Mouse (Mus musculus) retina, adult 2 months (tissue): ENCODE results near the gene Cks1b.
A peak's percentile ranks its signal among the peaks of the same experiment; 100 is the strongest.

Source experiments
- DNase-seq: peaks from one replicate; pipeline ENCODE4 v3.0.0-alpha.2; 2012; ENCODE audit warnings: low read depth, low spot score

Gene Cks1b

DNA sequence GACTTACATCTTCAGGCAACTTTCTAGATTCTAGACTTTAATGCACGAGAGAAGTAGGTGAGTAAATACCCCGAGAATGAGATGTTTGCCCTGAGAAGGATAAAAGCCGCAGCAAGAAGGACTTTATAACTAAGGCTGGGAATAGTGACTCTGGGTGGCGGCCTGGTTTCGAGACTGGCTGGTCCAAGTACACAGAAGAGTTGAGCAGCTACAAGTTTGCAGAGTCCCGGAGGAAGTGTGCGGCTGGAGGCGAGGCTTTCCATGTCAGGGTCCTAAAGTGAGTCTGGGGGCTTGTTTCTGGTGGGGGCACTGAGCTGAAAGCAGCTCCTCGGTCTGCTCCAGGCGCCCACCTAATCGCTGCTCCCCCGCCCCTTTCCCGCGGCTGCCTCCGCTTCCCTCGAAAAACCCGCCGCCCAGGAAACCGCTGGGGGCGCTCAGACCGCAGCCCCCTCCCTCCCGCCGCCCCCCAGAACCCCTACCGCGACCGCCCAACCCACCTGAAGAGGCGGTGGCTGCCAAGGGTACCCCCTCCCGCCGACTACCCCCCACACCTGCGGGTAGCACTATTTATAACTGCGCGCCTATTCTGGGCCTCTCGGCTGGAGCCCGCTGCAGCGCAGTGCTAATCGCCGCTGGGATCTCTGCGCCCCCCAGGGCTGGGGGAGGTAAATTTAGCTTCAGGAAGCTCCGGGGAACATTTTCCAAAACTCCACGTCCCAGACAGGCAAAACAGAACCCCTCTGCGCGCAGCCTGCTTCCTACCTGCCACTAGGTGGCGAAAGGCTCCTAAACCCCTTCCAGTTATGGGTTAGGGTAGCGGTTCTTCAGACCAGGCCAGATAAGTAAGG is 22.2 kb downstream of the Cks1b start:
- DNase-seq: no peak

DNA sequence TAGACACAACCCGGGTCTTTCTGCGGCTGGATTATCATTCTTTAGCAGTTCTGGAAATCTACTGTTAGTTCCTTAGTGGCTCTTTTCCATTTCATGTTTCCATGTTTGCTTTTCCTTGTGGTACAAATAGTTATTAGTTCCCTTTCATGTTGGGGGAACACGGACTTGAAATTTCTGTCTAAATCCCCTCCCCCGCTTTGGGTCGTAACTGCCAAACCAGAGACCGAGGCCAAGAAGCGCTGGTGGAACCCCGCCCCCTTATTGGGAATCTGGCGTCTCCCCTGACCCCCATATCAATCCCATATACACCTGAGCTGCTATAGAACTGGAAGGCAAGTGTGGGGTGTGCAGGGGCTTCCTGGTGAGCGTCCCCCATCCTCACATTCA is 22.8 kb downstream of the Cks1b start:
- DNase-seq: no peak

DNA sequence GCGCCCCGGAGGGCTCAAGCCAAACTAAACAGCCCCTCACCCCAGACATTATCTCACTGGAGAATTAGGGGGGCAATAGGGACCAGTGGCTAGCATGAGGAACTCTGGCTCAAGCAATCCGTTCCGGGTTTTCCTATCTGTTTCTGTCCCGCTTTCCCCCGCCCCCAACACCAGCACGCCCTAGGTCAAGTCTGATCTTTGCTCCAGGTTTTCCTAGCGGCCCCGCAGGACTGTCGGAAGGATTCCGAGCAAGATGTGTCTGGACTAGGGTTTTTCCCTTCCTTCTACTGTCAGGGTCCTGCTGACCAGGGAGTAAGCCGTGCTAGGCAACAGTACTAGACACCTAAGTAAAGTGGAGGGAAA is 23.3 kb downstream of the Cks1b start:
- DNase-seq: peak; percentile 73

DNA sequence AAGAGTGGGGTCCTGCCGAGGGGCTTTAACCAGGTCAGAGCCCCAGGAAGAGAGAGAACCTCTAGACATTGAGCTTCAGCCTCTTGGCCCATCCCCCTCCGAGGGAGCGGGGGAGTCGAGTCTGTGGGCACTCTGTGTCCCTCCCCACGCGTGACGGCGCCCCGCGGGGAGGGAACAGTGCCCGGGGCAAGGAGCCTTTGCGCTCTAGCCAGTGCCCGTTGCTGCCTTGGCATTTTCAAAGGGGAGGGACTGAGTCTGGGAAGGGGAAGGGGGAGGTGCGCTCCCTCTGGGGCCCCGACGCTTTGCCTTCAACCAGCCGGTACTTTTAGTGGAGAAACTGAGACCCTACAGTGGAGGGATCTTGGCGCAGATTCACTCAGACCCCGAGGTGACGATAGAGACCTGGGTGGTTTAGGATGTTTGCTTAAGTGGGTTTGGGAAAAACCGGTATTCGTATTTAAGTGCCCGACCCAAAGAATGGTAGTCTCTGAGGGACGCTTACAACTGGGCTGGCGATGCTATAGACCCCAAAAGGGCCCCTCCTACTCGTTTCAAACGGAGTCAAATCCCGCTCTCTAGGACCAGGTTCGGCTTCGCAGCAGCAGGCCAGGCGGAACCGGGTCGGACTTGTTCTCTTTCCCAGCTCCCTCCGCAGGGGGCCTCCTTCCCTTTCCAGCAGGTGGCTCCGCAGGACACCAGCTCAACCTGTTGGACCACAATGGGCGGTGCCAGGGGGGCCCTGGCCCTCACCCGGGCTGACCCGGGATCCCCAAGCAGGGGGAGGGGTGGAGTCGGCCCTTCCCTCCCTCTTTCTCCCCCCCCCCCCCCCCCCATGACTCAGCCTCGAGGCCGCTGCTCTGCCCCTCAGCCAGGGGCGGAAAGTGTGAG is 23.9 kb downstream of the Cks1b start, which contains the start of gene Zbtb7b:
Zbtb7b (minus strand) TSS at position 771 of the 888 bp plus-strand sequence.
- DNase-seq: peak; percentile 64

DNA sequence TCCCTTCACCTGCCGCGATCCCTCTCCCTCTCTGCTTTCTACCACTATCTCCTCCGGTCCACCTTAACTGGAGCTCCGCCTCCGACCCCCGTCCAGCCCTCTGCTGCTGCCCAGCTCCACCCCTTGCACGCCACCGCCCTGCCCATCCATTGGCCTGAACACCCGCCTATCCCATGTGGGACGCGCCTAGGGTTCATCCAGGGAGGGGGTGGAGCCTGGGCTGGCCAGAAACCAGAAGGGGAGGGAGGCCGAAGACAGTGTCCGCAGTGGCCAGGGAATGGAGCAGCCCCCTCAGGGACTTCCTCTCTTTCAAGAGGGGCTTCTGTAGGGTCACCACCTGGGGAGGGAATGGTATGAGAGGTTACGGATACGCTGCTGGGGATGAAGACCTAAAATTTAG is 24.6 kb downstream of the Cks1b start:
- DNase-seq: peak; percentile 94

DNA sequence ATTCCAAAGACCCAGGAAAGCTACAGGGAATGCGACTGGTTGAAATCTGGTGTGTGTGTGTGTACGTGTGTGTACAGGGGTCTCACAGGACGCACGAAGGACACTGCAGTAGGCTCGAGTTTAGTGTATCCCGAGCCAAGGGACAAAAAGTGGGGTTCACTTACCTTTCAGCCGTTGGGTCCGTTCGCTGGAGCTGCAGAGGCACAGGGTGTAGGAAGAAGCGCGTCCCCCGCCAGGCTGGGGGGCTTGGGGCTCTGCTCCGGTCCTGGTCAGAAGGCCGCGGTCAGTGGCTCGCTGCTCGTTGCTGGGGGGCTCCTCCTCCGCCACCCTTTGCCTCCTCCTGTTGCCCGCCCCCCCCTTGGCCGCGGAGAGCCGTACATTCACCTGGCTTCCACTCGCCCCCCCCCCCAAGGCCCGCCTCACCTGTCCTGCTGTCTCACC is 25.3 kb downstream of the Cks1b start:
- no peak for DNase-seq

DNA sequence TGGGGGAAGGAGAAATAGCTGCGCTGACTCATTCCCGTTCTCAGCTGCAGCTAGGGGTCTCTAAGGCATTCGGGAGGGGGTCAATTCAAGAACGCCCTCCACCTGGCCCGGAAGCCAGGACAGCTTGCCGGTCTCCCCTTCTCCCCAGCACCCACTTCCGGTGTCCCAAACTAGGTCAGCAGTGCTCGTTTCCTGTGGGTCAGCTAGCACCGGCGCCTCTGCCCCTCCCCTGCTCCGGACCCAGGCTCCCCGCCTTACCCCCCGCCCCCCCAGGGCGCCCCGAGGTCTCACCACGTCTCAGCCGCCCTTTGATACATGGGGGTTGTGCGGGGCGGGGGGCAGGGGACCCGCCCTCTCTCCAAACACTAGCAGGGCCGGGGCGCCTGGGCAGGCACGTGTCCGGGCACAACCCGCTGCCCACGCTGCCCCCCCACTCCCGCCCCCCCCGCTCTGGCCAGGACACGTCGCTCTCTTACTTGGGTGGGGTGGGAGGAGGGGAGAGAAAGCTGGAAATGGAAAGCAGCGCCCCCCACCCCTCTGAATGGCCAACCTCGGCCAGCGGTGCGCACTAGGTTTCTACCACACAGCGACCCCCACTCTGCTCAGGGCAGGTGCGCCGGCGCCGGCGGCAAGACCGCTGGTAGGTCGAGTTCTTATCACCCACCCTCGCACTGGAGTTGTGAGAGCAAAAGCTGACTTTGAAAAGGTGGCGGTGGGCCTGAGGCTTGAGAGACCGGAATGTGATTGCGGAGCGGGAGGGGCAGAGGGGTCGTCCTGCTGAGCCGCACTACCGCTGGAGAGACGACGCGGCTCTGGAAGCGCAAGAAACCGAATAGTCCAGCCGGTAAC is 26.3 kb downstream of the Cks1b start:
- DNase-seq: peak; percentile 57

DNA sequence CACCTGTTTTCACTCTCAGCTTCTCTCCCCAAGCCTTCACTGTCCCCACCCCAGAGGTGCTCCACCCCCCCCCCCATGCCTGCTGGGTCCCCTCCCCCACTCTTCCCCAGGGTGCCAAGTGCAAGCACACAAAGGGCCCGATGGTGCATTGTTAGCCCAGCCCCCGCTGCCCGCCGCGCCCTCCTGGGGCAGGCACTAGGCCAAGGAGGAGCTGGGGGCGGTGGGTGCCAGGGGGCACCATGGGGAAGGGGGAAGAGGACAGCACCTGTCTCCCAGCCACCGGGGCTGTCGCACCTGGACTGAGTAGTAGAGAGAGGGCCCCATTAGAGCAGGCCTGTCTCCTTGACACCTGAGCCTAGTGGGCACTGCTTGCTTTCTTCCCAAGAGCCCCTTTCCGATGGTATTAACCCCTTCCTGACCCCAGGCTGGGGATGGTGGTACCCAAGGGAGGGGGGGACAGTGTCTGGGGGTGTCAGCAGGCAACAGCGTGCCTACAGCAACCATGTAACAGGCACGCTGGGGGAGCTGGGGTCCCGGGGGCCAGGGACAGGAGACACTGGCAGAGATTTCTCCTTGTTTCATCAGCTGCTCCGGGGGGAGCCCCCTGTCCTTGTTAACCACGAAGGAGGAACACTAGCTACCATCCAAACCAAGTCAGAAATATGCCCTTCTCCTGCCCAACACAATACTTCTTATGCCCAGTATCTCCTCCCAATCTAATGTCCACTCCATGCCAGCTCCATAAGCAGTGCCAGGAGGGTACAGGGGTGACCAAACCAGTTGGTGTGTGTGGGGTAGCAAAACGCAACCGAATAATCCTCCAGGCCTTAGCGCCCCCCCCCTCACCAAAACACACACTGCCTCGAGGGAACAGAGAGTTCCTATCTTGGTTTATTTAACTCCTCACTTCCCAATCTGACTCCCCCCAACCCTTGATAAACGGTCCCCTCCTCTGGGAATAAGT is 27.2 kb downstream of the Cks1b start:
- no peak for DNase-seq

DNA sequence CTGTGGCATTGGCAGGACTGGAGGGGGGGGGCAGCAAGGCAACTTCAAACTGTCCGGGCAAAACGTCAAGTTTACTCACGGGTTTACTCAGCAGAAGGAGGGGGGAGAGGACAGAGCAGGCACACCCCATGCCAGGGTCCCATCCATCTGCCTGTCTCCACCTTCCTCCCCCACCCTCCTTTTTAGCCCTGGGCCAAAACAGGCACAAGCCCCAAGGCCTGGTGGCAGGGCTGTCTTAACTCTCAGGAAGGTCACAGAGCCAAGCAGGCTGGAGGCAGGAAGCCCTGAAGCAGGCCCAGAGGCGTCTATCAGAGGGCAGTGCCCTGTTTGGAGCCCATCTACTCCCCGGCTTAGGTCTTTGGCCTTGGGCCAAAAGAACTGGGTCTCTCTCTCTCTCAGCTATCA is 28.1 kb downstream of the Cks1b start:
- no peak for DNase-seq

DNA sequence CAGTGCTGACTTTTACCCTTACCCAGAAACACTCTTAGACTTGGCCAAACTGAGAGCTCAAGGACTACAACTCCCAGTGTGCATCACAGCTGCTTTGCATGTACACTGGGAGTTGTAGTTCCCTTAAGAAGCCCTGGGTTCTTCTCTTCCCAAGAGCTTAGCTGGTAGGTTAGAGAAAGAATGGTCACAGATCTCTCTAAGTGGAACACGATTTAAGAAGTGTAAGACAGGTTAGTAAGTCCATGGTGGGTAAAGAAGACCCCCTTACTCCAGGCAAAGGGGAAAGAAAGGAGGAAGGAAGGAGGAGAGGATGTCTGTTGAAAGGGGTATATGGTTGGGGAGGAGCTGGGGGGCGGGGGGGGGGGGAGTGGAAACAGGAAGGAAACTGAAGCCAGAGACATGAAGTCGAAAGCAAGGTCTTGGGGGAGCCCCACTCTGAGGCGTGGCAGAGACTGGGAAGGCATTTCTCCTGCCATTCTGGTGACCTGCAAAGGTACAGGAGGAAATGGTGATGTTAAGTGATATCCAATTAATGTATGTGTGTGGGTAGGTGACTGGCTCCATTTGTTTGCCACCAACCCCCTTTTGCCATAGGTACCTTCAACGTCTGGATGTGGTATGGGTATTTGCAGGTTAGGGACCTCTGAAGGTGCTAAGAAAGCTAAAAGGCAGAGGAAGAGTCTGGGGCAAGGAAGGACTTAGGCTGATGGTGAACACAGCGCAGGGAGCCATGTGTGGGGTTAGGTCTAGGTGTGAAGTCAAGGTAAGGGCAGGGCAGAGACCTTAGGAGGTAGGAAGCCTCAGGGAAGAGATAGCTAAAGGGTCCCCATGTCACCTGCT is 29.1 kb downstream of the Cks1b start:
- no peak for DNase-seq

DNA sequence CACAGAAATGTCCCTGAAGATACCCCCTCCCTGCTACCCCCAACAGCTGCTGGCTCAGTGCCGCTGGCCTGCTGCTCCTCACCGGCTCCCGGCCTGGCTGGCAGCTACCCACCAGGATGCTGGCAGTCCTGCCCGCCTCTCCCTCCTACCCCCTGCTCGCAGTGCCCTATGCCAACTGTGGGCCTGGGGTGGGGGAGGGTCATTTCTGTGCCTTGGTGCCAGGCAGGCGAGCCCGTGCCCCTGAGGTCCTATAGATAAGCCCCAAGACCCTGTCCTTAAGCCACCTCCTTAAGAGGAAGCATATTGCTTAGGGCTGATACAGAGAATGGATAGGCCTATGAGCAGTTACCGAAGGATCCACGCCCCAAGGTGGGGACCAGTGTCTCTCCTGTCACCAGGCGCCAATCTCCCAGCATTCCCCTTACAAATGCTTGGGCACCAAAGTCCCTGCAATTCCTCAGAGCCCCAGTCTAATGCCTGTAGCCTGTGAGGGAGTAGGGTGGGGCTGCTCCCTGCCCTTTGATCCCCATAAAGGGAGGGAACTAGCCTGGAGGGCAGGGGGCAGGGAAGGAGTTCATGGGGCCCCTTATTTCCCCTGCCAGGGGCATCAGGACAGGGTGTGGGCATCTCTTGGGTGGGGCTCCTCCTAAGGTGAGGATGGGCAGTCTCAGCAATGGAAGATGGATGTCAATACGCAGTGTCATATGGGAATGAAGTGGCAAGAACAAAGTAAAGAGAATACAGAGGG is 29.9 kb downstream of the Cks1b start:
- no peak for DNase-seq

DNA sequence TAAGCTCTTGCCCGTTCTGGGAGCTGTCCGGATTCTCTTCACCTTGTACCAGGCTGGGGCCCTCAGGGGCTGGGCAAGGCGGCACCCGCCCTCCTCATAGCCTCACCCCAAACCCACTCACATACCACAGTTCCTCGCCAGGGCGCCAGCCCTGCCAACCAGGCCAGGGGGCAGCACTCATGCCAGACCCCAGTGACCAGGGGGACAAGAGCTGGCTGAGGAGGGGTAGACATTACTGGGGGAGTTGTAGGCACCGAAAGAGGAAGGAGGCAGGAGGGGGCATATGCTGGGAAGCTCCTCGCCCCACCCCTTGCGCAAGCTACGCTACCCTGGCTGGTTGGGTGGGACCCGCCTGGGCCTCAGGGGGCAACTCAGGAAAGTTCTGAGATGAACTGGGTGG is 30.6 kb downstream of the Cks1b start:
- no peak for DNase-seq

DNA sequence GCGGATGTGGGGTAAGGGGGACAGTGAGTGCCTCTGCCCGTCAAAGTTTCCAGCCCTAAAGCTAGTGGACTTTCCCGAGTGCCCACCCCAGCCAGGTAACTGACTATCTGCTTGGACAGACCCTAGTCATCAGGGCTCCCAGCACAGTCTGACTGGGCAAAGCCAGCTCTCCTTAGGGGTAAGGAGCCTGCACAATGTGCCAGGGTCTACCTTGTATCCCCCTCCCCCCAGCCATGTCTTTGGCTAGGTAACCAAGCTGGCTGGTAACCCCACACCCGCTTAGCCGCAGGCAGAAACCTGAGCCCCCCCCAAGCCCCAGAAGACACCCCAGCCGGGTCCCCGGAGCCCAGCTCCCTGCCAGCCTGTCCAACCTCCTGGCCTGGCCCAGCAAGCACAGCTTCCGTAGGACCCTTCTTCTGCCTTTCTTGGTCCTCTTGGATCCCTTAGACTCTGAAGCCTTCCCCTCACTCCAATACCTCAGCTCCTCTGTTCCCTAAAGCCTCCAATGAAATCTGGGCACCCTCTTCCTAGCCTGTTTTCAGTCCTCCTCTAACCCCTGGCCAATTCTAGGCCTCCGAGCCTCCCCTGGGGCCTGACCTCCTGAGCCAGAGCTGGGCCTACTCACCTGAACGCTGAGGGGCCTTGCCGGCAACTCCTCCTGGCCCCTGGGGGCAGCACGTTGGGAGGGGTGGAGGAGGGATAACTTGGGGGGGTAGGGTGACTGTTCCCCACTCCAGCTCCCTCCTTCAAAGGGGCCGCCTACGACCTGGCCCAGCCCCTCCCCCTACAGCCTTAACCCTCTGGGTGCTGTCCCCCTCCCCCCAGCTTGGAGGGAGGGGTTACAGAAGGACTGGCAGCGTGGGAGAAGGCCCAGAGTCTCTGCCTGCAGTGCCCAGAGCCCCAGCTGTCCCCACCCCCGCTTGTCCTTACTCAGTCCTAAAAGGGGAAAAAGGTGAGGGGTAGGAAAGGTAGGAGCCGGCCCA is 31.5 kb downstream of the Cks1b start:
- no peak for DNase-seq

DNA sequence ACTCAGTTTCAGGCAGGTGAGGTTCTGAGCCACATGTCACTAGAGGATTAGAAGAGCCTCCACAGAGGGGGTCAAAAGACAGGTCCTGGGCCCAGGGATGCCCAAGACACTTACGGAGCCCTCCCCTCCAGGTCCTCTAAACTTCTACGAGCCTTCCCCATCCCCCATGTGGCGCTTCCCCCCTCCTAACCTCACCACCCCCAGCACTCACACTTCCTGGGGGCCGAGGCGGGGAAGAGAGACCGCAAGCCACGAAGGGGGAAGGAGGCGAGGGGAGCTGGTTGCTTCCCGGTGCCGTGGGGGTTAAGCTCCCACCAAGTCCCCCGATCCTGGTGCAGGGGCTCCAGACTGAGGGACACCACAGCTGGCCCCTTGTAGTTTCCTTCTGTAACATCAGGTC is 32.7 kb downstream of the Cks1b start:
- no peak for DNase-seq

DNA sequence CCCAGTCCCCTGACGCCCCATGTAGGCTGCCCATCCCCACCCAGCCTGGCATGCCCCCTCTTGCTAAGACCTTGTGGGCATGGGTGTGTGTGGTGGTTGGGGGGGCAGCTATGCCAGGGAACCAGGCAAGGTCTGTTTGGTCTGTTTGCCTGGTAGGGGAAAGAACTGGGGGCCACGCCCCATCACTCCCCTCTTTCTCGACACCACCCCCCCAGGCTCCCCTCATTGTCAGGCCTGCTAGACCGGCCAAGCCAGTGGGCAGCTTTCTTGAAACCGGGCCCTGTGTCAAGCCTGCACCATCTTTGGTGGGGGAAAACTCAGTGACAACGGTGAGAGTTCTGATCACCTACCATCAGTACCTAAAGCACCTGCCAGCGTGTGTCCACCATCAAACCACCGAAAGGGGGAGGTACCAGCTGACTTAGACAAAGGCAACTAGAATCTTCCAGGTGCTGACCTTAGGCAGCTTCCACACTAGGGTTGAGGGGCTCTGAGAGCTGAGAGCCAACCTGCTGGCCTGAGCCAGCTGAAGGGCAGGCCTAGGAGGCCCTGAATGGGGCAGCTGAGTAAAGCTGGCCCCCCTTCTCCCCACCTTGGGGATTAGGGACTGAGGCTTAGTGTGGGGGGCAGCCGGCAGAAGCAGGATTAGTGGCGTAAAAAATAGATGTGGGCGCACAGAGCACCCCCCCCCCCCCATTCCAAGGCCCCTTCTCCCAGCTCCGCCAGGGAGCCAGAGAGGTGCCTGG is 33.7 kb downstream of the Cks1b start:
- peak; percentile 84 for DNase-seq

DNA sequence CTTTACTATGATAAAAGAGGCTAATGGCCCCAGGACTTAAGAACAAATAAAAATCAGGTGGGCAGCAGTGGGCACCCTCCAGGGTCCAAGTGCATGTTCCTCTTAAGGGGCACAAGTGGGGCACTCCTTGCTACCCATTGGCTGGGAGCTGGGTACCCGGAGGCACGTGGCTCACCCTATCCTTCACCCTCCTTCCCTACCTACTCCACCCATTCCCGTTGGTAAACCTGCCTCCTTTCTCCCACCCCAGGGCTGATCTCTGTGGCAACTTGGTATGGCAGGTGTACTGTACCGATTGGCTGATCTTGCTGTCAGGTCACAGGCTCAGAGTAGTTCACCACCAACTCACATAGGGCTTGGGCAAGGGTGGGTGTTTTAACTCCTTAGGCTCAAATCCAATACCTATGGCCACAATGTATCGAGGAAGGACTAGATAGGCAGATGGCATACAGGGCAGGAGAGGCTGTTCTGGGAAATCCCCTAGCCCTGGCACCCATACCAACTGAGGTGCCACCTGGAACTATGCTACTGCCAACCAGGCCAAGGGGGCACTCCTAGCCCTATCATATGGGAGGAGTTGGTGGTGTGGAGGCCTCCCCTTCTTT is 34.4 kb downstream of the Cks1b start:
- no peak for DNase-seq

DNA sequence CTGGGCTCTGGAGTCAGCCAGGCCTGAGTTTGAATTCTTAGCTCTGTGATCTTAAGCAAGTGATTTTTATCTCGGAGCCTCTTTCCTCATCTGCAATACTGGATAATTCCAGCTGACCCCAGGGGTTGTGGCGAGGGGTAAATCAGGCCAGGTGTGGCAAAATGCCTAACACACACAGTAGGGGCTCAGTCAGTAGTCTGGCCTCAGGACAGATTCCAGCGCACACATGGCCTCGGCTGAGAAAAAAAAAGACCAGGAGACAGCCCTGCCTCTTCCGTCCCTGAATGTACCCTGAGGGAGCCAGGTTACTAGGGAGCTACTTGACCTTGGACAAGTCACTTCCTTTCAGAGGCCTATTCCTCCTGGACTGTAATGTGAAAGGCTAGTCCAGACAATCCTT is 35.2 kb downstream of the Cks1b start:
- DNase-seq: no peak
